Mouse (Mus musculus): ENCODE data around the gene Ap1s1.

Gene Ap1s1

DNA sequence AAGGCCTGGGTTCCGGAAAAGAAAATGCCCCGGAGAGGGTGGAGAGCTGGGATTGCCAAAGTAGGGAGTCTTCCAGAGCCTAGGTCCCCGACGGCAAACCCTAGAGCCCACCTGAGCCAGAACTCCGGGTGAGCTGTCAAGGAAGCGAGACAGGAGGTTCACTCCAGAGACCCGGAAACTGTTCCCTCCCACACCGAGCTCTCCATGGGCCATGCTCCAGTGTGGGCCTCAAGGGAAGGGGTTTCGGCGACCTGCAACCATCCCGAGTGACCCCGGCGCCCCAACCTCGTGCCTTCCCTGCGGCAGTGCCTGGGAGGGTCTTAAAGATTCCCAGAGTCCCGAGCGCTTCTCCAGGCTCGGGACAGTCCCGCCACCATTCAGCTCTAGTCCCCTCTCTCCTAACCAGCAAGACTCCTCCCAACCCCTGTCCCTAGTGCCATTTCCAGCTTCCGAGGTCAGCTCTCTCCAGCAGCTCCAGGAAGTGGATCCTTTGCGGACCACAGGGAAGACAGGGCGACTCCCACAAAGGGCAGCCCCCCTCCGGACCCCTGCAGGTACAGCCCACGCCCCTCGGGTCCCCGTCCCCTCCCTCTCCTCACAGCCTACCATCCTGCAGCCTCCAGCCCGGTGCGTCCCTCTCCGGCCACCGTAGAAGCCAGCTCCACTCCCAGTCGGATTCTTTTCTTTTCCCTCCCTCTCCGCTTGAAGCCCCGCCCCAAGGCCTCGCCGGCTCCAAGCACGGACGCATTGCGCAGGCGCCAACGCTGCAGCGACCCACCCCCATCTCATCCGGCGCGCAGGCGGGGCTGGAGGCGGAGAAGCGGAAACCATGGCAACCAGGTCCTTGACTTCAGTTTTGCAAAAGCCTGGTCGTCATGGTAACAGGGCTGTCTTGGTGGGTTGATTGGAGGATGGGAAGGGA lies at the start of gene Ap1s1:
TSS of gene Ap1s1 (minus strand) at position 734 of the 922 bp plus-strand sequence.
- peak; percentile 99 for DNase-seq (ENCODE audit: low read depth)

- DNase-seq (ENCODE audit: low read depth) = peak; percentile 45
These were observed 49.2 kb upstream of the Ap1s1 start for GRCm38 (mm10) chr5:137095135-137095534.

GRCm38 (mm10) chr5:137093720-137094119 lies 47.8 kb upstream of the Ap1s1 start:
- no peak for DNase-seq (ENCODE audit: low read depth)

DNA sequence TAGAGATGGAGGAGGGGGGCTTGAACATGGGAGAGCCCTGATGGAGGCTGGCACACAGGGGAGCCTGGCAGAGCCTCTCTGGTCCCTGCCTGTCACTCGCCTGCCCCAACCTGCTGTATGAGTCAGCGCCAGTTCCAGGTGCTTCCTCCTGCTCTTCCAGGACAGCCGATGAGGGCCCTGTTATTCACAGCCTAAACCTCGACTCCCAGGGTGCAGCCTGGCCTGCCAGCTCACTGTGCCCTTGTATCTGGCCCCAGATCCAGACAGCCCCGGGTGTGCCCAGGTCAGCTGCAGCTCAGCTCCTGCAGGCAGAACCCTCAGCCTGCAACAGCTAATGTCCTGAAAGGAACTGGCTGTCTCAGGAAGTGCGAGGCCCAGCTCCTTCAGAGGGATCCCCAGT lies 45.6 kb upstream of the Ap1s1 start:
- DNase-seq (ENCODE audit: low read depth) = no peak

- no peak for DNase-seq (ENCODE audit: low read depth)
These were observed 44.9 kb upstream of the Ap1s1 start for GRCm38 (mm10) chr5:137090870-137091269.

- DNase-seq (ENCODE audit: low read depth) = no peak
These were observed 41.5 kb upstream of the Ap1s1 start for GRCm38 (mm10) chr5:137087410-137087809.

GRCm38 (mm10) chr5:137085731-137086130 lies 39.8 kb upstream of the Ap1s1 start:
- no peak for DNase-seq (ENCODE audit: low read depth)

DNA sequence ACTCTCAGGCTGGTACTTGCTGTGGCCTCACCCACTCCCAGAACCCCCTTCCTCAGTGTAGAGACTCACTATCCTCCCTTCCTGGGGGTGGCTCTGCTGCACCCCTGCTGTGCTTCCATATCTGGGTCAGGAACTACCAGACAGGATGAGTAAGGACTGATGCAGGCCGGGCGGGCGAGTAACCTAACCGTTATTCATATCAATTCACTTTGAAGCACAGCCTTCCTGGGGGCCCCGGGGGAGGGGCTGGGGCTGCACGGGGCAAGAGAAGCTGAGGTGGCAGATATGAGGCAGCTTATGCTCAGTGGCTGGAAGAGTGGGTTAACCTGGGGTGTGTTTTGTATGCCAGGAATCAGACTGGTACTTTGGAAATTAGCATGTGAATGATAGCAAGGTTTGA lies 39.1 kb upstream of the Ap1s1 start:
- no peak for DNase-seq (ENCODE audit: low read depth)

GRCm38 (mm10) chr5:137083051-137083450 lies 37.1 kb upstream of the Ap1s1 start:
- no peak for DNase-seq (ENCODE audit: low read depth)

GRCm38 (mm10) chr5:137079849-137080248 lies 33.9 kb upstream of the Ap1s1 start:
- DNase-seq (ENCODE audit: low read depth) = no peak

DNA sequence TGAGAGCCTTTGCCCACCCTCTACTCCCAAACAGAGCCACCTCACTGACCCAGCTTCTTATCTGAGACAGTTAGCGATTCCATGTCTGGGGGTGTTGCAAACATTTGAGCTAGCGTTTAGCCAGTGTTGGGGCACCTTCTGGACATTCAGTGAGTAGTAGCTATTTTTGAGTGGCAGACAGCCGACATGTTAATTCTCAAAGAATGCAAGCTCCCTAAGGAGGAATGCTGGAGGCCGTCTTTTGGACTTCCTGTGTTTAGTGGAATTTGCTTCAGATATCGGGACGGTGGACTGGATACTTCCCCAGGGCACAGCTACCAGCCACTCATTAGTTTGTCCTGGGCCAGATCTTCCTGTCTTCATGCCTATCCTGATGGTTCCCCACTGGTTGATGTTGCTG lies 32.7 kb upstream of the Ap1s1 start:
- DNase-seq (ENCODE audit: low read depth) = no peak

GRCm38 (mm10) chr5:137078041-137078440 lies 32.1 kb upstream of the Ap1s1 start:
- DNase-seq (ENCODE audit: low read depth) = no peak

DNA sequence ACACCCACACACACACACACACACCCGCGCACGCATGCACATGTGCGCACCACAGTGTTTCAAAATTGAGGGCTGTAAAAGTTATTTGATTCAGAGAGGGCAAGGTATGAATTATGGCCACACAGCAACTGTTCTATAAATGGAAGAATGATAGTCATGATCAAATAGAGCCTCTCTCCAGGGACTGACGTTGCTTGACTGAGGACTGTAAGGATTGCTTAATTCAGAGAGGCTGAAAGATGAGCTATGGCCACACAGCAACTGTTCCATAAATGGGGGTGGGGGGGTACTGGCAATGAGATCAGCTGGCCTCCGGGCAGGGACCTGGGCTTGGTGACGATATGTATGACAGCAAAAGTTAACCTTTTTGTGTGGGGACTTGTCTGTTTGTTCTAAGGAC lies 31.3 kb upstream of the Ap1s1 start:
- DNase-seq (ENCODE audit: low read depth) = no peak

GRCm38 (mm10) chr5:137076191-137076930 lies 30.4 kb upstream of the Ap1s1 start:
- DNase-seq (ENCODE audit: low read depth) = no peak

- DNase-seq (ENCODE audit: low read depth) = no peak
These were observed 29.8 kb upstream of the Ap1s1 start for GRCm38 (mm10) chr5:137075726-137076125.

- no peak for DNase-seq (ENCODE audit: low read depth)
These were observed 28.3 kb upstream of the Ap1s1 start for GRCm38 (mm10) chr5:137074191-137074651.

GRCm38 (mm10) chr5:137073141-137073540 lies 27.2 kb upstream of the Ap1s1 start:
- DNase-seq (ENCODE audit: low read depth) = no peak

GRCm38 (mm10) chr5:137072079-137072960 lies 26.4 kb upstream of the Ap1s1 start, which contains the start of gene Serpine1:
TSS of gene Serpine1 (minus strand) at chr5:137072268.
- peak; percentile 58 for DNase-seq (ENCODE audit: low read depth)

DNA sequence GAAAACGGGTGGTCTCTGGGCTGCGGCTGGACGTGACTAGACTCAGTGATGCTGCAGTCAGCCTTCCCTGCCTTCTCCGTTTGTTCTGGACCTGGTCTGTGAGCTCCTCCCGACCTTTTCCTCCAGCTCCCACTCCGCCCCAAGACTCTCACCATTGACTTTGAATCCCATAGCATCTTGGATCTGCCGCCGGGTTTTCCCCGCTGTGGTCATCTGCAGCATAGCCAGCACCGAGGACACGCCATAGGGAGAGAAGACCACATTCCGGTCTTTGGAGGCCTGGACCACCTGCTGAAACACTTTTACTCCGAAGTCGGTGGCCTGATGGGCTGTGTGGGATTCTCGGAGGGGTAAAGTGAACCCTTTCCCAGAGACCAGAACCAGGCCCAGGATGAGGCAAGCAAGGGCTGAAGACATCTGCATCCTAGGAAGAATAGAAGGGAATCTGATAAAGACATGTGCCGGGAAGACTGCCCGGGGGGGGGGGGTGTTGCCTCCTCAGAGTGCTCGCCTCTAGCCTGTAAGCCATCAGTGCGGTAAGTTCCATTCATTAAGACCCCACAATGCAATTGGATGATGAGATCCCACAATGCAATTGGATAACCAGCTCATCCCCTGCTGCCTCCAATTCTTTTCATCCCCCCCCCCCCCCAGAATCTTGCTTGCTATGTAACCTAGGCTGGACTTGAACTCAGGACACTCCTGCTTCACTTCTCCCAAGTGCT lies 25.1 kb upstream of the Ap1s1 start:
- no peak for DNase-seq (ENCODE audit: low read depth)

- peak; percentile 72 for DNase-seq (ENCODE audit: low read depth)
These were observed 22.8 kb upstream of the Ap1s1 start for GRCm38 (mm10) chr5:137068711-137069110.

DNA sequence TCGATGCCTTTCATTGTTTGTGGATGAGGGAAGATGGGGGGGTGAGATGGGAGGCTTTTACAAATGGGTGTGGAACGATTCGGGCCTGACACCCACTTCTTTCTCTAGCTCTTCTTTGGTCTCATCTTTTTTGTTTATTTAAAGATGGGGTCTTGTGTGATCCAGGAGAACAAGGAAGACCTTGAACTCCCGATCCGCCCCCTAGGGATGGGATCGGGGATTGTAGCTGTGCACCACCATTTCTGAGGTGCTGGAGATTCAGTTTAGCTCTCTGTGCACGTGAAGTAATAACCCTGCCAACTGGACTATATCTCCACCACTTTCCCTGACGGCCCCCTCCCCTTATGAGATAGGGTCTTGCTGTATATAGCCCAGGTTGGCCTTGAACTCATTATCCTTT lies 20.0 kb upstream of the Ap1s1 start:
- no peak for DNase-seq (ENCODE audit: low read depth)

All from induced T-regulatory cell, adult 2 months (primary cell).